Mouse (Mus musculus) liver, embryonic 16.5 days (tissue): ENCODE measurements around the gene Spert. TPM values are rescaled to one million over a fixed set of nuclear protein-coding genes. Genes with fewer than 3 reads are reported as not detected.

Experiments
- ATAC-seq: fragments of 200-750 bp; cut with Nextera tagmentation; 2 replicates; pipeline ENCODE4 v1.8.0; 2017; ENCODE audit warnings: low read depth, mild to moderate bottlenecking, moderate number of reproducible peaks, moderate library complexity
- H3K27ac ChIP-seq: fragments of 300-500 bp; sonication (generic); 2 replicates; pipeline ENCODE4 v1.5.1; 2014; ENCODE audit warnings: mild to moderate bottlenecking, low read length
- H3K27me3 ChIP-seq: fragments of 300-500 bp; sonication (generic); 2 replicates; pipeline ENCODE4 v1.6.1; 2014; ENCODE audit warnings: low read depth, low read length, mixed read lengths; ENCODE audit not compliant: control insufficient read depth, insufficient read depth
- H3K36me3 ChIP-seq: fragments of 300-500 bp; sonication (generic); 2 replicates; pipeline ENCODE4 v1.6.1; 2014; ENCODE audit warnings: mild to moderate bottlenecking; ENCODE audit not compliant: control insufficient read depth, insufficient read depth
- H3K4me1 ChIP-seq: fragments of 300-500 bp; sonication (generic); 2 replicates; pipeline ENCODE4 v1.6.1; 2014; ENCODE audit warnings: low read depth, low read length, mixed read lengths; ENCODE audit not compliant: control insufficient read depth
- H3K4me2 ChIP-seq: fragments of 300-500 bp; sonication (generic); 2 replicates; pipeline ENCODE4 v1.6.1; 2014; ENCODE audit warnings: low read depth, low read length, mixed read lengths
- H3K4me3 ChIP-seq: fragments of 300-500 bp; sonication (generic); 2 replicates; pipeline ENCODE4 v1.5.1; 2014; ENCODE audit warnings: low read depth, mild to moderate bottlenecking, low read length
- H3K9ac ChIP-seq: fragments of 300-500 bp; sonication (generic); 2 replicates; pipeline ENCODE4 v1.6.1; 2014; ENCODE audit warnings: low read depth, low read length
- H3K9me3 ChIP-seq: fragments of 300-500 bp; sonication (generic); replicated peaks from 2 replicates; pipeline ENCODE4 v1.6.1; 2016; ENCODE audit warnings: low read length; ENCODE audit not compliant: control insufficient read depth
- WGBS: fragments of 180-500 bp; shearing (Covaris S2); extraction: QIAGEN DNeasy Blood & Tissue Kit; methylation state at CpG from one replicate; pipeline ENCODE4 v1.1.7; 2014; ENCODE audit not compliant: insufficient replicate concordance; 5-methylcytosine and 5-hydroxymethylcytosine counted together
- polyA plus RNA-seq: library from polyadenylated mRNA; unstranded; fragments of >200 nt; fragmentation: Nextera tagmentation; extraction: Ambion mirVana; gene quantifications from 2 replicates; pipeline ENCODE4 v1.2.1, GENCODE M21; 2015

Spert gene
- polyA plus RNA-seq, 1 experiment from 2014 or later: not detected

GRCm38 (mm10) chr14:75616375-75616774 is 23.5 kb upstream of the Spert start:
- no peak overlapping the region for H3K9ac ChIP-seq
- 59% methylated on average over 6 of the region's 6 CpGs for WGBS
- no peaks in the 10 kb centered on the region for H3K27me3 ChIP-seq
- ATAC-seq: no peak
- H3K4me1 ChIP-seq: no peaks in the 10 kb centered on the region
- no peak overlapping the region for H3K27ac ChIP-seq
- H3K4me3 ChIP-seq: no peak overlapping the region
- no peaks in the 10 kb centered on the region for H3K36me3 ChIP-seq
- no peaks in the 10 kb centered on the region for H3K9me3 ChIP-seq
- no peak overlapping the region for H3K4me2 ChIP-seq

GRCm38 (mm10) chr14:75609176-75609575 is 16.3 kb upstream of the Spert start:
- Histone ChIP-seq H3K36me3 (no peaks in the 10 kb centered on the region), H3K9ac (no peak overlapping the region), H3K27me3 (no peaks in the 10 kb centered on the region), H3K27ac (no peak overlapping the region), H3K4me3 (no peak overlapping the region), H3K4me2 (no peak overlapping the region), H3K9me3 (no peaks in the 10 kb centered on the region), H3K4me1 (no peaks in the 10 kb centered on the region)
- 64% methylated on average over 2 of the region's 2 CpGs for WGBS
- ATAC-seq: no peak

- Histone ChIP-seq H3K9me3 (no peaks in the 10 kb centered on the region), H3K4me3 (no peak overlapping the region), H3K4me2 (no peak overlapping the region), H3K9ac (no peak overlapping the region), H3K4me1 (no peaks in the 10 kb centered on the region), H3K27ac (no peak overlapping the region), H3K36me3 (no peaks in the 10 kb centered on the region), H3K27me3 (no peaks in the 10 kb centered on the region)
- ATAC-seq: no peak
- 67% methylated on average over 12 of the region's 12 CpGs for WGBS
These were observed 9.0 kb downstream of the Spert start for GRCm38 (mm10) chr14:75583870-75584269.

- H3K4me2 ChIP-seq: no peak overlapping the region
- no peak overlapping the region for H3K4me3 ChIP-seq
- H3K27ac ChIP-seq: no peak overlapping the region
- 56% methylated on average over 6 of the region's 6 CpGs for WGBS
- no peaks in the 10 kb centered on the region for H3K9me3 ChIP-seq
- no peaks in the 10 kb centered on the region for H3K36me3 ChIP-seq
- H3K27me3 ChIP-seq: no peaks in the 10 kb centered on the region
- H3K4me1 ChIP-seq: no peaks in the 10 kb centered on the region
- ATAC-seq: no peak
- no peak overlapping the region for H3K9ac ChIP-seq
These were observed 13.9 kb downstream of the Spert start for GRCm38 (mm10) chr14:75579010-75579409.

GRCm38 (mm10) chr14:75566303-75566702 is 26.6 kb downstream of the Spert start:
- Histone ChIP-seq H3K9me3 (no peaks in the 10 kb centered on the region), H3K4me3 (no peak overlapping the region), H3K27ac (no peak overlapping the region), H3K4me1 (no peaks in the 10 kb centered on the region; the same call in none of the 2 replicates), H3K9ac (no peak overlapping the region), H3K36me3 (no peaks in the 10 kb centered on the region), H3K27me3 (no peaks in the 10 kb centered on the region), H3K4me2 (no peak overlapping the region)
- ATAC-seq: no peak
- WGBS: 73% methylated on average over 3 of the region's 3 CpGs

- Histone ChIP-seq H3K9ac (no peak overlapping the region), H3K27ac (no peak overlapping the region), H3K36me3 (no peaks in the 10 kb centered on the region), H3K9me3 (no peaks in the 10 kb centered on the region), H3K4me1 (no peaks in the 10 kb centered on the region; the same call in none of the 2 replicates), H3K4me3 (no peak overlapping the region), H3K27me3 (no peaks in the 10 kb centered on the region), H3K4me2 (no peak overlapping the region)
- ATAC-seq: no peak
- 72% methylated on average over 14 of the region's 14 CpGs for WGBS
These were observed 27.3 kb downstream of the Spert start for GRCm38 (mm10) chr14:75565534-75566140.

GRCm38 (mm10) chr14:75561577-75562331 is 31.2 kb downstream of the Spert start:
- WGBS: 39% methylated on average over 9 of the region's 9 CpGs
- Histone ChIP-seq H3K4me3 (no peak overlapping the region), H3K27ac (no peak overlapping the region), H3K27me3 (no peaks in the 10 kb centered on the region), H3K9ac (no peak overlapping the region), H3K9me3 (no peaks in the 10 kb centered on the region), H3K4me1 (no peaks in the 10 kb centered on the region; the same call in none of the 2 replicates), H3K36me3 (no peaks in the 10 kb centered on the region), H3K4me2 (no peak overlapping the region)
- ATAC-seq: no peak

GRCm38 (mm10) chr14:75541731-75542130 is 51.2 kb downstream of the Spert start:
- no peaks in the 10 kb centered on the region for H3K27me3 ChIP-seq
- H3K4me3 ChIP-seq: no peak overlapping the region
- H3K9ac ChIP-seq: no peak overlapping the region
- ATAC-seq: no peak
- H3K4me2 ChIP-seq: no peak overlapping the region
- peaks cover 3% of the 10 kb centered on the region; the same call in 1 of the 2 replicates for H3K4me1 ChIP-seq
- 55% methylated on average over 8 of the region's 8 CpGs for WGBS
- H3K9me3 ChIP-seq: no peaks in the 10 kb centered on the region
- H3K36me3 ChIP-seq: no peaks in the 10 kb centered on the region
- no peak overlapping the region for H3K27ac ChIP-seq

GRCm38 (mm10) chr14:75540996-75541350 is 51.9 kb downstream of the Spert start:
- WGBS: 31% methylated on average over 5 of the region's 5 CpGs
- H3K4me2 ChIP-seq: no peak overlapping the region
- H3K4me3 ChIP-seq: no peak overlapping the region
- H3K4me1 ChIP-seq: peaks cover 3% of the 10 kb centered on the region; the same call in 1 of the 2 replicates
- no peaks in the 10 kb centered on the region for H3K36me3 ChIP-seq
- no peak overlapping the region for H3K9ac ChIP-seq
- no peaks in the 10 kb centered on the region for H3K27me3 ChIP-seq
- H3K9me3 ChIP-seq: no peaks in the 10 kb centered on the region
- no peak overlapping the region for H3K27ac ChIP-seq
- ATAC-seq: no peak
